Mouse (Mus musculus): ENCODE data around the gene Tango2.
A peak's percentile ranks its signal among the peaks of the same experiment; 100 is the strongest.

Gene Tango2

GRCm38 (mm10) chr16:18347931-18348600 lies at the start of gene Tango2, which contains the start of gene Arvcf:
Gene Tango2 (minus strand): TSS chr16:18348103.
Gene Arvcf (plus strand): TSS chr16:18348182.
- DNase-seq = peak; percentile 78

DNA sequence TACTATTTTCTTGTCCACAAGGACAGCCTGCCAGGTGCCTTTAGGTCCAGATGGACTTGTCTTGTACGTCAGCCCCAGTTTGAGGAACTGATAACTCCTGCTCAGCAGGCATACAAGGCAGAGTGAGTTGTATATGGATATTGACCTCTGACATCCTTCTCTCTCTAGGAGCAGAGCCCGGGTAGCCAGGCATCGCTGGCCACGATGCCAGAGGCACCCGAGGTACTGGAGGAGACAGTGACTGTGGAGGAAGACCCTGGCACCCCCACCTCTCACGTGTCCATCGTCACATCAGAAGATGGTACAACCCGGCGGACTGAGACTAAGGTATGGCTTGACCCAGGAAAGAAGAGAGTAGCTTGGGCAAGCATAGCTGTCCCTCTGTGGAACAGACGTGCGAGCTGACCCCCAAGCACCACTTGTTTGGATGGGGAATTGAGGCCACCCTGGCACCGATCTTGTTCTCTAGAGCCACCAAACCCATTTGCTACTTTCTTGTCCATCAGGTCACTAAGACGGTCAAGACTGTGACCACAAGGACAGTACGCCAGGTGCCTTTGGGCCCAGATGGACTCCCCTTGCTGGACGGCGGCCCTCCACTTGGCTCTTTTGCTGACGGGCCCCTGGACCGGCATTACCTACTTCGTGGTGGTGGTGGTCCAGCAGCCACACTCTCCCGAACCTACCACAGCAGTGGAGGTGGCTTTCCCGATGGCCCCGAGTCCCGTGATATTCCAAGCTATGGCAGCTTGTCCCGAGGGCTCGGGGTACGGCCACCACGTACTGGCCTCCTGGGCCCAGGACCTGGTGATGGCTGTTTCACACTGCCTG lies 49.1 kb upstream of the Tango2 start:
- no peak for DNase-seq

- DNase-seq = no peak
These were observed 48.3 kb upstream of the Tango2 start for GRCm38 (mm10) chr16:18396201-18396600.

DNA sequence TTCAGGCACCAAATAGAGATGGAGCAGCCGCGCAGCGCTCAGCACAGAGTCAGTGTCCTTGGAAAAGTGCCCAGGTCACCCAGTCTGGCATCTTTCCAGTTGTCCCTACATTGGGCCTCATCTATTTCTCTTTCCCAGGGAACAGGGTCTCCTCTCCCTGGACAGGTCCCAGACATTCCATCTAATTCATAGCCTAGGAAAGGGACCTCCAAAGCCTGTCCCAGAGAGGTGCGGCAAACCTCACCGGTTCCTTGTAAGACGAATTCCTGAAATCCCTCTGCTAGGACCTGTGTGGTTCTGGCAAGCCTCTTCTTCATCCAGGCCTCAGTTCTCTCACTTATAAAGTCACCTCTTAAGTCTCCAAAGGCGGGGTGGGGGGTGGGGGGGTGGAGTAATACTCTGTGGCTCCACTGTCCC lies 47.7 kb upstream of the Tango2 start:
- DNase-seq = no peak

- no peak for DNase-seq
These were observed 47.1 kb upstream of the Tango2 start for GRCm38 (mm10) chr16:18394777-18395619.

GRCm38 (mm10) chr16:18394056-18394455 lies 46.2 kb upstream of the Tango2 start:
- DNase-seq = no peak

DNA sequence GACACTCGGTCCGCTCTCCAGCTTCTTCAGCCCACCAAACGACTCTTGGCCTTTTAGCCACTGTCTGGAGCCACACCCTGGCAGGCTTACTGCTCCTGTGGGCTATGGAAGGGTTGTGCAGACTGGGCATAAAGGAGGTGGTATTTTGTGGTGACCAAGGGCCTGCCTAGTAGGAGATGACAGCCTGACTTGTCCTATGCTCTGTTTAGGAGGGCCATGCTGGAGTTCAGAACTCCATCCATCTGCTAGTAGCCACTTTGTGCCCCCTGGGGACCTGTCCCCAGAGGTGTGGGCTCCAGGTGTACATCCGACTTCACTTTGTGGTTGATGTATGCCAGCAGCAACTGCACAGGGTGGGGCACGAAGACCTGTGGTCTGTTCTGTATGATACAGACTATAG lies 45.7 kb upstream of the Tango2 start:
- no peak for DNase-seq

GRCm38 (mm10) chr16:18392469-18393426 lies 44.8 kb upstream of the Tango2 start:
- peak; percentile 95 for DNase-seq

DNA sequence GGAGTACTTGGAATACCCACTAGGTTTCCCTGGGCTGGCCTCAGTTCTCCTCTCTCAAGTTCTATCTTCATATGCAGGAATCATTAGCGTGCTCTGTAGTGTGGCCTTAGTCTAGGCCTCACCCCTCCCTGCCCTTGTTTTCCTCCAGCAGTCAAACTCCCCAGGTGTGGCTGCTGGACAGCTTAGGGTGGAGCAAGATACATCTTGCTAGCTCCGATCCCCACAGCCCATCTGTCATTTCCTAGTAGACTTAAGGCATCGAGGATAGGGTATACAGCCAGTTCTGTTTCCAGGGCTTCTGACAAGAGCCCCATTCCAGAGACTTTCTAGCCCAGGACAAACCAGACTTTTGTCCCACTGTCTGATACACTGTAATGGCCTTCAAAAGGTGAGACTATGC lies 43.8 kb upstream of the Tango2 start:
- DNase-seq = no peak

DNA sequence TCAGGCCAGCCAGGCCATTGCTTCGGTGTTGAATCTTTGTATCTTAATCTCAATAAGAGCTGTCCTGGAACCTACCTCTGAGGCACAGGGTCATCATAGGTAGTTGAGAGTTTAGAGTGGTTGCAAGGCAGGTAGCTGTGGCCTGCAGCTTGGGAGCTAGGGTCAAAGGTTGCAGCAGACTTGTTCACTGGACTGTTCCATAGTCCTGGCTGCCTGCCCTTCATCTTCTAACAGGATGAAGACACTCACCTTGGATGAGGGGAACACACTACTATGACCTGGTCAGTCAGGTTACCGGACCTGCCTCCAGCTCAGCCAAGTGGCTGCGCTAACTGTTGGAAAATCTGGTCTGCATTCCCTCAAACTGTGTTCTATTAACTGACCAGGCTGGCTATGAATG lies 43.2 kb upstream of the Tango2 start:
- no peak for DNase-seq

GRCm38 (mm10) chr16:18390399-18390798 lies 42.5 kb upstream of the Tango2 start:
- DNase-seq = peak; percentile 3

GRCm38 (mm10) chr16:18388583-18389435 lies 40.9 kb upstream of the Tango2 start:
- peak; percentile 29 for DNase-seq

GRCm38 (mm10) chr16:18387704-18388582 lies 40.0 kb upstream of the Tango2 start:
- peak; percentile 81 for DNase-seq

DNA sequence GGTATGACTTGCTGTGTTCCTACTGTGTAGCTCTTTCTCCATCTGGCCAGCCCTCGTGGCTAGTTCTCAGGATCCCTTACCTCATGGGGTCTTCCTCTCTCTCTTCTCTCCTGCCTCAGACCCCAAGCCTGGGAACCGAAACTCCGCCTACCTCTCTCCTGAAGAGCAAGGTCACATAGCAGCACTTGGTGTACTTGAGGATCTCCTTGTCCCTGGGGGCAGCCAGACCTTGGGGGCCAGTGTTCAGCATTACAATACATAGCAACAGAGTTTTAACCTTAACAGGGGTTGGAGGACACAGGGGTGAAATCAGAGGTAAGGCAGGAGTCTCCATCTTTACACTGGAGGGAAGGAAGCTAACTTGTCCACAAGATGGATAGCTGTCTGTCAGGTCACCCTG lies 39.1 kb upstream of the Tango2 start:
- peak; percentile 5 for DNase-seq

- DNase-seq = peak; percentile 2
These were observed 38.5 kb upstream of the Tango2 start for GRCm38 (mm10) chr16:18386451-18386850.

- no peak for DNase-seq
These were observed 37.5 kb upstream of the Tango2 start for GRCm38 (mm10) chr16:18385411-18385810.

DNA sequence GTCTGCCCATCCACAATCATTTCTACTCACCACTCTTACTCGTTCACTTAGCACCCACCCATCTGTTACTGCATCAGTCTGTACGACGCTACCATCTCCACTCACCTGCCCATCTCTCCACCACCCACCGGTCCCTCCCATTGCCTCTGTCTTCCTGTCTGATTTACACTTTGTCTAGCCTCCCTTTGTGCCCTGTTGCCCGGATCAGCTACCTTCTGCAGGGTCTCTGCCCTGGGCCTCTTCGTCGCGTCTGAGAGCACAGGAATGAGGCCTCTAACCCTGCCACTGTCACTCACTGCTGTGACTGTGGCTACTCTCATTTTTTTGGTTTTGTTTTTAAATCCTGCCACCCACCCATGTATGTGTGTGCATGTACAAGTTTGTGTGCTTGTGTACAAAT lies 36.8 kb upstream of the Tango2 start:
- no peak for DNase-seq

- DNase-seq = no peak
These were observed 36.3 kb upstream of the Tango2 start for GRCm38 (mm10) chr16:18384211-18384610.

- DNase-seq = no peak
These were observed 35.9 kb upstream of the Tango2 start for GRCm38 (mm10) chr16:18383756-18384155.
